Mouse (Mus musculus): ENCODE measurements around the gene Samd13.

DNA sequence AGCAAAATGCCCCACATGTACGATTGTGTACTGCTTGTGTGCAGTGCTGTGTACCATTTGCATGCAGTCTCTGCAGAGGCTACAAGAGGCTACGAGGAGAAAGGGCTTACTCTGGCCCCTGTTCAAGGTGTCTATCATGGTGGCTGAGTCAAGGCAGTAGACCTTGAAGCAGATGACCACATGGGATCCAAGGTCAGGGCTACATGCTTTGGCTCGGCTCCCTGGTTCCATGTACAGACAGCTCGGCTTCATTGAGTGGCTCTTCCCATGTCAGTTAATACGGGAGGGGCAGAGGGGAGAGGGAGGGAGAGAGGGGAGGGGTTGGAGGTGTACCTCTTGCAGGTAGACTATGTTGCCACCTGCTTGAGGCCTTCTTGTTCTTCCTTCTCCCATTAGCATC, 33.0 kb downstream of the Samd13 start:
- TF ChIP-seq POLR2A (IDR thresholded peaks at IDR 0.05; ENCODE audit: low read depth, low read length) = no peak
- TF ChIP-seq CTCF (IDR thresholded peaks at IDR 0.05; ENCODE audit: extremely low read depth, insufficient read length, insufficient replicate concordance, low read depth, low read length) = no peak

Data from small intestine, adult 2 months (tissue).